Mouse (Mus musculus) macrophage (primary cell): ENCODE results near the gene Rasip1. TPM values are rescaled to one million over a fixed set of nuclear protein-coding genes. Genes with fewer than 3 reads are reported as not detected.

Experiments used
- H3K27ac ChIP-seq: fragments of 350-480 bp; formaldehyde crosslinking; 2 replicates; pipeline ENCODE4 v1.9.0; 2021
- H3K36me3 ChIP-seq: fragments of 350-480 bp; formaldehyde crosslinking; 2 replicates; pipeline ENCODE4 v1.9.0; 2021; ENCODE audit errors: inconsistent target
- H3K4me3 ChIP-seq: fragments of 350-480 bp; formaldehyde crosslinking; 2 replicates; pipeline ENCODE4 v1.9.0; 2021; ENCODE audit errors: inconsistent target
- H3K79me2 ChIP-seq: fragments of 350-480 bp; formaldehyde crosslinking; 2 replicates; pipeline ENCODE4 v1.9.0; 2021; ENCODE audit errors: inconsistent target
- WGBS: methylation state at CpG from one replicate; pipeline ENCODE4 v1.1.7; 2026; ENCODE audit warnings: inconsistent platforms; ENCODE audit not compliant: missing documents; 5-methylcytosine and 5-hydroxymethylcytosine counted together
- polyA plus RNA-seq: library from polyadenylated mRNA; stranded (reverse); fragments of 250-400 nt; gene quantifications from 3 replicates; pipeline ENCODE4 v1.2.4, GENCODE M21; 2018; ENCODE audit warnings: inconsistent platforms

Rasip1 gene
- polyA plus RNA-seq, 1 experiment from 2014 or later, result 0.04 TPM

DNA sequence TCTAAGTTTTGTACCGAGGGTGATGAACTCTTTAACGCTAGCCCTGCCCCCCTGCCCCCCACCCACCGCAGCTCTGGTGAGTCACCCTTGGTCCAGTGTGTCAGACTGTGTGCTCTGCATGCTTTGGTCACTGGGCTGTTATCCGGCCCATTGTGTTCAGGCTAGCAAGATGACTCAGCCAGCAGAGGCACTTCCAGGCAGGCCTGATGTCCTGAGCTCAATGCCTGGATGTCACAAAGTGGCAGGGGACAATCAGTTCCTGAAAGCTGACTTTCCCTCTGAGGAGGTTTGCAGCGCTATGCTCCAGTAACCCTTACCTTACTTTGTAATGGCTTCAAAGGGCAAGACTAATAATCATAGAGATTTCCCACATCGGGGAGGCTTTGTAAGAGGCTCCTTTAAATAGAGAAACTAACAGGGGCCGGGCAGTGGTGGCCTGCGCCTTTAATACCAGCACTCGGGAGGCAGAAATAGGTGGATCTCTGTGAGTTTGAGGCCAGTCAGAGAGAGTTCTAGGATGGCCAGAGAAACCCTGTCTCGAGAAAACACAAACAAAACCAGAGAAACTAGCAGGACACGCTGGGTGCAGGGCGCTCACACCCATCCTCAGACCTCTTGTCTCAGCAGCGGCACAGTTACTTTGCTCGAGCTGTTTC is 52.8 kb downstream of the Rasip1 start:
- no peaks in the 10 kb centered on the region for H3K36me3 ChIP-seq
- H3K27ac ChIP-seq, result no peak overlapping the region
- H3K4me3 ChIP-seq, result no peak overlapping the region
- 72% methylated on average over 13 of the region's 14 CpGs for WGBS
- H3K79me2 ChIP-seq, result no peaks in the 10 kb centered on the region

GRCm38 (mm10) chr7:45681046-45681736 is 53.9 kb downstream of the Rasip1 start:
- 72% methylated on average over 8 of the region's 8 CpGs for WGBS
- Histone ChIP-seq H3K27ac (no peak overlapping the region), H3K4me3 (no peak overlapping the region)

DNA sequence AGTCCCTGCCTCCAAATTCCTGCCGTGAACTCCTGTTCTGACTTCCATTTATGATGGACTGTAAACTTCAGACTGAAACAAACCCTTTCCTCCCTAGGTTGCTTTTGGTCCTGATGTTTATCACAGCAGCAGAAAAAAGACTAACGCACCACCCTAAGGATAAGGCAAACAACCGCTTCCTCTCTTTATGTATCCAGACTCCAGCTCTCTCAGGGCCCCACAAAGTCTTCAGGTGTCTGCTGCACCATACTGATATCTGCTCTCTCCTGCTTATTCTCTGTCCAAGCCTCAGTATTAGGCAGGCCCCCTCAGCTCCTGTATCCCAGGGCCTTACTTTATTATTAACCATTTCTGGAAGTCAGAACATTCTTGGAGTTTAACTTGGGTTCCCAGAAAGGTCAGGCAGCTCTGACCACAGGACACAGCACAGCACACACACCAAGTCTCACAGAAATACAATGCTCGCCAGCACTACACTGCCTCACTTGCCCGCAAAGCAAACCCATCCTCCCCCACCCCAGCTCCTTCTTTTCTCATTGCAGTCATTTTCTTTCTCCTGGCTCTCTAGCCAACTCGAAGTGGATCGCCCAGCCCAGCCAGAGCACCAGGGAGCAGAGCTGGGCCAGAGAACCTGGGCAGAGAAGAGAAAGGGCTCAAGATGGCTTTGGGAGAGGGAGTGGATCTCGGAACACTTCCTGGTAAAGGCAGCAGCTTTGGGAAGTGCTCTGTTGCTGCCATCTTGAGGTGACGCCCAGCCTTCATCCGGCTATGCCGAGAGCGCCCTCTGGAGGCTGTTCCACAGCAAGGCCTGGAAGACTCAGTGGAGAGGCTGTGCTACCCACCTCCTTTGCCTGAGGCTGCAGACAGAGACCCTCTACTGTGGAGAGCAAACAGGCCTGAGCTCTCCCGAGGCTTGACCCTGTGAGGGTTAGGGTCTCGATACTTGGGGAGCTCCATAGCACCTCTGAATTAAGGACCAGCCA is 55.1 kb downstream of the Rasip1 start:
- Histone ChIP-seq H3K36me3 (no peaks in the 10 kb centered on the region), H3K4me3 (no peak overlapping the region), H3K27ac (no peak overlapping the region), H3K79me2 (no peaks in the 10 kb centered on the region)
- 52% methylated on average over 14 of the region's 14 CpGs for WGBS

More at GRCm38 (mm10) chr7:45681046-45681736, 53.9 kb downstream of the Rasip1 start:
- no peaks in the 10 kb centered on the region for H3K36me3 ChIP-seq
- H3K79me2 ChIP-seq, result no peaks in the 10 kb centered on the region

DNA sequence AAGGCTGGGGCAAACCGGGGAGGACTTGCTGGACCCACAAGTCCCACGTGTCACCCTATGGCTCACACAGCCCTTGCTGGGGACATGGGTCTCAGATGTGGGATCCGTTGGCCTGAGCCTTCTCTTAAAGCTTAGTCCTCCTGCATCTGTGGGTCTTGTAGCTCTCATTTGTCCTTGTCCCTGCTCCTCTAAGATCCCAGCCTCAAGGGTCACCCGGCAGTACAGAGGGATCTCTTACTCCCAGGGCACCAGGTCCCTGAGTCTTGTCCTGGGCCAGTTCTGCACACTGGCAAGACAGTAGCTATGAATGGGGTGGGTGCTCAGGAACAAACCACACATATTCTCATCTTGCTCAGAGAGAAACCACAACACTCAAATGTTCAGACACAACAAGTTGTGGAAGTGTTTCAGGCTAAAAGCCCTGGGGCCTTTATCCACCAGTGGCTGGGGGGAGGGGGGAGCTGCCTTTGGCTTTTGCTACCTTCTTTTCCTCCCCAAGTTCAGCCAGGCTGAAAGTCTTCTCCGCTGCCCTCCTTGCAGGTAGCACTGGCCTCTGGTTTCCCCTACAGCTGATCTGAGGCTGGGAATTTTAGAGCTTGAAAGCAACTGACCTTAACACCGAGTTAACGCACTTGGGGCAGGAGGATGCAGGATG is 56.2 kb downstream of the Rasip1 start, which contains the start of gene Ntn5:
Ntn5 (plus strand) TSS at position 627 of the 655 bp plus-strand sequence.
- H3K79me2 ChIP-seq, result no peaks in the 10 kb centered on the region
- WGBS, result 85% methylated on average over 7 of the region's 7 CpGs
- no peaks in the 10 kb centered on the region for H3K36me3 ChIP-seq
- H3K27ac ChIP-seq, result no peak within 1 kb of the TSS
- no peak within 1 kb of the TSS for H3K4me3 ChIP-seq

DNA sequence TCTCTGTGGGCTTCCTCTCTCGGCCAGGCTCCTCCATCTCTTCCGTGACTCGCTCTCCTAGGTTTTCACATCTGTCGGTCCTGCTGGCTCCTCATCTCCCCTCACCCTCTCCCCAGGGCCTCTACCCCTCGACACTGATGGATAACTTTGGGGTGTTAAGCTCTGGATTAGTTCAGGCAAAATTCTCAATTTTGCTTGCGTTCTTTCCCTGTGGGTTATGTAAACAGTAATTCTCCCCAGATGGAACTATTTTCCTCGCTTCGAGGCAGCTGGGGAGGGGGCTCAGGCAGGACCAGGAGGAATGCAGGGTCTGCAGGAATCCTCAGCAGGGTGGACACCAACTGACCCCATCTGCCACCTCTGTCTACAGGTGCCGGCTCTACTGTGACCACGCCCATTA is 58.5 kb downstream of the Rasip1 start:
- WGBS, result 91% methylated on average over 10 of the region's 10 CpGs
- H3K79me2 ChIP-seq, result no peaks in the 10 kb centered on the region
- H3K27ac ChIP-seq, result no peak overlapping the region
- no peak overlapping the region for H3K4me3 ChIP-seq
- no peaks in the 10 kb centered on the region for H3K36me3 ChIP-seq

- Histone ChIP-seq H3K27ac (no peak overlapping the region), H3K4me3 (no peak overlapping the region), H3K79me2 (no peaks in the 10 kb centered on the region), H3K36me3 (no peaks in the 10 kb centered on the region)
- 70% methylated on average over 3 of the region's 3 CpGs for WGBS
Observed at GRCm38 (mm10) chr7:45686841-45687240, 59.6 kb downstream of the Rasip1 start.

Other genes starting within 250 kb of the Rasip1 start
- gene Snrnp70, start 231.7 kb upstream of the Rasip1 start, polyA plus RNA-seq, result 174 to 235 TPM (median 186 TPM) in 3 replicates
- not detected in 3 replicates for gene Kcna7, start 221.8 kb upstream of the Rasip1 start, polyA plus RNA-seq
- gene Ntf5, start 213.8 kb upstream of the Rasip1 start, polyA plus RNA-seq, result not detected in 3 replicates
- gene Lhb, start 206.7 kb upstream of the Rasip1 start, polyA plus RNA-seq, result not detected in 3 replicates
- gene Gys1, start 192.6 kb upstream of the Rasip1 start, polyA plus RNA-seq, result 7.1 to 9.5 TPM (median 7.3 TPM) in 3 replicates
- 14.9 to 41.5 TPM (median 18.7 TPM) in 3 replicates for gene Ruvbl2, start 189.4 kb upstream of the Rasip1 start, polyA plus RNA-seq
- gene Ftl1, start 167.6 kb upstream of the Rasip1 start, polyA plus RNA-seq, result 15,351 to 37,573 TPM (median 32,957 TPM) in 3 replicates
- gene Bax, start 160.6 kb upstream of the Rasip1 start, polyA plus RNA-seq, result 72.6 to 246 TPM (median 245 TPM) in 3 replicates
- gene Tulp2, start 145.6 kb upstream of the Rasip1 start, polyA plus RNA-seq, result not detected in 3 replicates
- gene Gm45808, start 140.7 kb upstream of the Rasip1 start, polyA plus RNA-seq, result not detected in 3 replicates
- gene Dhdh, start 138.7 kb upstream of the Rasip1 start, polyA plus RNA-seq, result 12.5 to 24.6 TPM (median 12.8 TPM) in 3 replicates
- gene Nucb1, start 117.1 kb upstream of the Rasip1 start, polyA plus RNA-seq, result 298 to 734 TPM (median 400 TPM) in 3 replicates
- 21.4 to 32.3 TPM (median 27.6 TPM) in 3 replicates for gene Ppp1r15a, start 101.2 kb upstream of the Rasip1 start, polyA plus RNA-seq
- 0.04 to 1.5 TPM (median 0.68 TPM) in 3 replicates for gene Plekha4, start 101.2 kb upstream of the Rasip1 start, polyA plus RNA-seq
- 0.78 to 5.8 TPM (median 1.3 TPM) in 3 replicates for gene Hsd17b14, start 72.6 kb upstream of the Rasip1 start, polyA plus RNA-seq
- 31.4 to 52.8 TPM (median 38.5 TPM) in 3 replicates for gene Bcat2, start 57.3 kb upstream of the Rasip1 start, polyA plus RNA-seq
- not detected in 3 replicates for gene Fgf21, start 12.0 kb upstream of the Rasip1 start, polyA plus RNA-seq
- not detected in 3 replicates for gene Fut1, start 10.2 kb upstream of the Rasip1 start, polyA plus RNA-seq
- gene Izumo1, start 5.7 kb upstream of the Rasip1 start, polyA plus RNA-seq, result not detected in 3 replicates
- not detected in 3 replicates for gene Mamstr, start 12.5 kb downstream of the Rasip1 start, polyA plus RNA-seq
- gene Fut2, start 38.9 kb downstream of the Rasip1 start, polyA plus RNA-seq, result not detected in 3 replicates
- gene Ntn5, start 56.5 kb downstream of the Rasip1 start, polyA plus RNA-seq, result not detected in 3 replicates
- gene Sec1, start 66.9 kb downstream of the Rasip1 start, polyA plus RNA-seq, result not detected in 3 replicates
- gene Car11, start 72.4 kb downstream of the Rasip1 start, polyA plus RNA-seq, result 0.56 TPM in 1 of 3 replicates, not detected in the others
- 11.3 to 58.2 TPM (median 52.9 TPM) in 3 replicates for gene Dbp, start 77.6 kb downstream of the Rasip1 start, polyA plus RNA-seq
- 290 to 1,003 TPM (median 791 TPM) in 3 replicates for gene Rpl18, start 88.0 kb downstream of the Rasip1 start, polyA plus RNA-seq
- 47.1 to 55.5 TPM (median 51.5 TPM) in 3 replicates for gene Sphk2, start 90.5 kb downstream of the Rasip1 start, polyA plus RNA-seq
- gene Fam83e, start 93.7 kb downstream of the Rasip1 start, polyA plus RNA-seq, result not detected in 3 replicates
- not detected in 3 replicates for gene Spaca4, start 98.3 kb downstream of the Rasip1 start, polyA plus RNA-seq
- 0.04 to 0.06 TPM in 2 of 3 replicates, not detected in the other for gene Lmtk3, start 156.2 kb downstream of the Rasip1 start, polyA plus RNA-seq
- 0.55 to 1.1 TPM (median 0.56 TPM) in 3 replicates for gene Sult2b1, start 157.2 kb downstream of the Rasip1 start, polyA plus RNA-seq
- gene Cyth2, start 187.1 kb downstream of the Rasip1 start, polyA plus RNA-seq, result 42.8 to 66.2 TPM (median 50.0 TPM) in 3 replicates
- gene Kcnj14, start 197.3 kb downstream of the Rasip1 start, polyA plus RNA-seq, result not detected in 3 replicates
- 4.9 to 28.9 TPM (median 5.3 TPM) in 3 replicates for gene Grwd1, start 203.5 kb downstream of the Rasip1 start, polyA plus RNA-seq
- 103 to 141 TPM (median 125 TPM) in 3 replicates for gene Kdelr1, start 245.3 kb downstream of the Rasip1 start, polyA plus RNA-seq